ENCODE assay signal across 8 mouse cellular contexts in the genomic region with DNA sequence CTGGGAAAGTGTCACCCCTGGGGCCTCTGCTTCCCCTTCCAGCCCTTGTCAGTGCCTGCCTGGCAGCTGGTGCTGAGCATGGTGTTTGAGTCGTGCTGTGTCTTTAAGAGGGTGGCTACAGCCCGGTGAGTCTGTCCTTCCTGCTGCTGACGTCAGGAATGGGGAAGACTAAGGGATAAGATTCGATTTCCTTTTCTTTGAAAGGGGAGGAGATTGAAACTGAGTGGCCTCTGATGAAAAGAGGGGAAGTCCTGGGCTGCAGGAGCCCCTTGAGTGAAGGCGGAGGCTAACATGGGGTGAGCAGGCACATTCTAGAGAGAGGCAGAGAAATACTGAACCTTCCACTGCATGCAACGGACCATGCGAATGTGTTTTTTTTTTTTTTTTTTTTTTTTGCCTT. TPM values are rescaled to one million over a fixed set of nuclear protein-coding genes. Genes with fewer than 3 reads are reported as not detected.
A peak's percentile ranks its signal among the peaks of the same experiment; 100 is the strongest.
DNase-seq lines count a peak whose midpoint lies in the region; ATAC-seq and TF ChIP-seq lines count a peak whose summit lies in the region.

No protein-coding gene starts in this region.

- H3K4me2 ChIP-seq in heart, embryonic 14.5 days (ENCODE audit: low read length) = peak overlapping the region; percentile 61
- H3K4me2 ChIP-seq in liver, embryonic 15.5 days = peak overlapping the region; percentile 56

- H3K9ac ChIP-seq in heart, embryonic 14.5 days (ENCODE audit: low read length) = peak overlapping the region; percentile 57
- 0 out of 2 replicates have a peak overlapping the region, but pooled peaks have one; percentile 15 for H3K9ac ChIP-seq in liver, embryonic 15.5 days

- peaks cover 56% of the 10 kb centered on the region for H3K36me3 ChIP-seq in heart, embryonic 14.5 days (ENCODE audit: control insufficient read depth, insufficient read depth, low read length)
- peaks cover 25% of the 10 kb centered on the region for H3K36me3 ChIP-seq in liver, embryonic 15.5 days (replicated peaks)

- peak; percentile 89 for DNase-seq in CD4-positive, CD25-positive, alpha-beta regulatory T cell, adult 2 months (ENCODE audit: low read depth, low spot score)
- peak; percentile 85 for DNase-seq in adrenal gland, postnatal 14 days
- DNase-seq in kidney, postnatal 10 days = peak; percentile 79
- peak; percentile 42 for DNase-seq in neural tube, embryonic 10.5 days (ENCODE audit: extremely low spot score, low spot score)
- DNase-seq in thymus, adult 18-20 months = peak; percentile 46 to 69

- H3K27me3 ChIP-seq in heart, embryonic 14.5 days (ENCODE audit: control insufficient read depth, insufficient read depth, low read length) = no peaks in the 10 kb centered on the region
- H3K27me3 ChIP-seq in liver, embryonic 15.5 days = no peaks in the 10 kb centered on the region

- ATAC-seq in heart, embryonic 14.5 days (ENCODE audit: insufficient number of reproducible peaks, insufficient read depth, low FRiP score, low read depth) = peak; percentile 70
- ATAC-seq in liver, embryonic 15.5 days (ENCODE audit: insufficient read depth) = peak; percentile 24; the same call in 1 of the 2 replicates

- H3K4me3 ChIP-seq in embryonic fibroblast, embryonic 13.5 days (ENCODE audit: insufficient read depth, low read length) = peak overlapping the region; percentile 25
- peak overlapping the region; percentile 26 to 33 for H3K4me3 ChIP-seq in heart, embryonic 14.5 days (ENCODE audit: control insufficient read depth in 1 of 2, insufficient read depth in 1 of 2, low read depth in 1 of 2, low read length in 2 of 2)
- H3K4me3 ChIP-seq in liver, embryonic 15.5 days (replicated peaks) = peak overlapping the region; percentile 44

- H3K4me1 ChIP-seq in embryonic fibroblast, embryonic 13.5 days (ENCODE audit: control insufficient read depth, insufficient read depth, low read length) = peaks cover 8% of the 10 kb centered on the region; the same call in 1 of the 2 replicates
- H3K4me1 ChIP-seq in heart, embryonic 14.5 days (ENCODE audit: control insufficient read depth in 2 of 2, insufficient read depth in 2 of 2, low read length in 2 of 2) = peaks cover 11 to 24% of the 10 kb centered on the region in 2 experiments
- peaks cover 49% of the 10 kb centered on the region for H3K4me1 ChIP-seq in liver, embryonic 15.5 days (replicated peaks)

- no peak for TF ChIP-seq CTCF in embryonic fibroblast, embryonic 13.5 days (IDR thresholded peaks at IDR 0.05; ENCODE audit: borderline replicate concordance, insufficient read depth, low read length)

- TF ChIP-seq POLR2A in embryonic fibroblast, embryonic 13.5 days (IDR thresholded peaks at IDR 0.05; ENCODE audit: low read depth, low read length) = peak; percentile 84

- H3K27ac ChIP-seq in embryonic fibroblast, embryonic 13.5 days (ENCODE audit: insufficient read depth, low read length) = peak overlapping the region; percentile 55
- H3K27ac ChIP-seq in heart, embryonic 14.5 days (replicated peaks in 1 of 2; ENCODE audit: control insufficient read depth in 1 of 2, insufficient read depth in 1 of 2, low read depth in 2 of 2, low read length in 2 of 2) = peak overlapping the region; percentile 53 to 75
- H3K27ac ChIP-seq in liver, embryonic 15.5 days (replicated peaks) = peak overlapping the region; percentile 68

- 4% methylated on average over 7 of the region's 7 CpGs for WGBS in heart, embryonic 14.5 days
- WGBS in liver, embryonic 15.5 days (ENCODE audit: insufficient replicate concordance) = 5% methylated on average over 7 of the region's 7 CpGs

- H3K9me3 ChIP-seq in heart, embryonic 14.5 days (ENCODE audit: control insufficient read depth, low read length) = no peaks in the 10 kb centered on the region
- H3K9me3 ChIP-seq in liver, embryonic 15.5 days (replicated peaks) = no peaks in the 10 kb centered on the region

RNA-seq across cellular contexts. Expression of a gene that starts 4.8 kb away (rescaled TPM):
- 13.7 and 13.8 TPM in 2 replicates for total RNA-seq in adrenal gland, postnatal 14 days (2021)
- polyA plus RNA-seq in embryonic fibroblast, embryonic 13.5 days (2011; ENCODE audit: insufficient read length, low read depth, missing spikeins) = 8.2 and 12.8 TPM in 2 replicates
- polyA plus RNA-seq in heart, embryonic 14.5 days (2014; fragmentation: Nextera tagmentation; extraction: Ambion mirVana) = 8.1 TPM in 2 replicates
- 8.6 and 9.8 TPM in 2 replicates for polyA plus RNA-seq in liver, embryonic 15.5 days (2015; fragmentation: Nextera tagmentation; extraction: Ambion mirVana)

RNA-seq across cellular contexts. Expression of a gene that starts 16.3 kb away (rescaled TPM):
- 95.6 and 167 TPM in 2 replicates for total RNA-seq in adrenal gland, postnatal 14 days (2021)
- 230 and 252 TPM in 2 replicates for polyA plus RNA-seq in embryonic fibroblast, embryonic 13.5 days (2011; ENCODE audit: insufficient read length, low read depth, missing spikeins)
- 51.9 and 54.3 TPM in 2 replicates for polyA plus RNA-seq in heart, embryonic 14.5 days (2014; fragmentation: Nextera tagmentation; extraction: Ambion mirVana)
- 23.1 and 23.6 TPM in 2 replicates for polyA plus RNA-seq in liver, embryonic 15.5 days (2015; fragmentation: Nextera tagmentation; extraction: Ambion mirVana)

RNA-seq across cellular contexts. Expression of a gene that starts 19.2 kb away (rescaled TPM):
- total RNA-seq in adrenal gland, postnatal 14 days (2021) = 14.6 and 16.0 TPM in 2 replicates
- 12.5 and 13.0 TPM in 2 replicates for polyA plus RNA-seq in embryonic fibroblast, embryonic 13.5 days (2011; ENCODE audit: insufficient read length, low read depth, missing spikeins)
- 17.5 and 19.9 TPM in 2 replicates for polyA plus RNA-seq in heart, embryonic 14.5 days (2014; fragmentation: Nextera tagmentation; extraction: Ambion mirVana)
- 9.2 and 12.6 TPM in 2 replicates for polyA plus RNA-seq in liver, embryonic 15.5 days (2015; fragmentation: Nextera tagmentation; extraction: Ambion mirVana)

RNA-seq across cellular contexts. Expression of a gene that starts 27.6 kb away (rescaled TPM):
- 15.7 and 17.2 TPM in 2 replicates for total RNA-seq in adrenal gland, postnatal 14 days (2021)
- polyA plus RNA-seq in embryonic fibroblast, embryonic 13.5 days (2011; ENCODE audit: insufficient read length, low read depth, missing spikeins) = 4.6 TPM in 2 replicates
- 13.9 and 14.0 TPM in 2 replicates for polyA plus RNA-seq in heart, embryonic 14.5 days (2014; fragmentation: Nextera tagmentation; extraction: Ambion mirVana)
- polyA plus RNA-seq in liver, embryonic 15.5 days (2015; fragmentation: Nextera tagmentation; extraction: Ambion mirVana) = 11.4 and 12.0 TPM in 2 replicates

RNA-seq across cellular contexts. Expression of a gene that starts 27.7 kb away (rescaled TPM):
- 326 and 340 TPM in 2 replicates for total RNA-seq in adrenal gland, postnatal 14 days (2021)
- 411 and 552 TPM in 2 replicates for polyA plus RNA-seq in embryonic fibroblast, embryonic 13.5 days (2011; ENCODE audit: insufficient read length, low read depth, missing spikeins)
- polyA plus RNA-seq in heart, embryonic 14.5 days (2014; fragmentation: Nextera tagmentation; extraction: Ambion mirVana) = 611 and 670 TPM in 2 replicates
- 249 and 328 TPM in 2 replicates for polyA plus RNA-seq in liver, embryonic 15.5 days (2015; fragmentation: Nextera tagmentation; extraction: Ambion mirVana)

Comparison
In these comparisons a context has a peak if more than half of its experiments do, and no peak if none do; other contexts are left out.
1. Peak in every context shown above with its lines: DNase-seq, ATAC-seq, H3K4me3 ChIP-seq and H3K27ac ChIP-seq.